In the genomic region with DNA sequence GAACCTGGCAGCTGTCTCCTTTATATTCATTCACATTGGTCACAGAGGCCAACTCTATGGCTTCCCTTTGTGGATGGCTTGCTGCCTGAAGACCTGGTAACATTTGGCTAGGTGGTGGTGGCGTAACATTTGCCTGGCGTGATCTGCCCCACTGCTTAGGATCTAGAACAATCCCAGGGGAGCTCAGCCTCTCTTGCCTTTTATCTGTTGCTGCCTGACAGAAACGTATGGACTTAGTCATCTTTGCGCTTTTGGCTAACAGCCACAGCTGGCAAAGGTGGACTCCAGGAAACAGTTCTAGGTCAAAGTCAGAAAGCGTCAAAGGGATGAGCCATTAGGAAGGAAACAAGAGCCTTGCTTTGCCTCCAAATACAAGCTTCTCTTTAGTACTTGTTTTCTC, we compare ENCODE assay signal across 19 mouse cellular contexts. TPM values are rescaled to one million over a fixed set of nuclear protein-coding genes. Genes with fewer than 3 reads are reported as not detected.
DNase-seq lines count a peak whose midpoint lies in the region; ATAC-seq and TF ChIP-seq lines count a peak whose summit lies in the region.
"Had no signal": no experiment of that assay in that cellular context is flagged by ENCODE, and none has a peak within 500 bp of the region (broad histone marks: within the 10 kb centered on the region; RNA-seq: fewer than 3 reads in every experiment).

No protein-coding gene starts in this region.

- no peaks in the 10 kb centered on the region for H3K79me2 ChIP-seq in MEL (ENCODE audit: control insufficient read depth, insufficient read depth, low read length, poor library complexity)

- 59% methylated on average over 5 of the region's 5 CpGs for whole genome bisulfite sequencing in kidney, adult 2 months
- WGBS in forebrain, embryonic 11.5 days = 83% methylated on average over 5 of the region's 5 CpGs

- no peak overlapping the region for H3K9ac ChIP-seq in MEL (ENCODE audit: control insufficient read depth, low read depth, low read length, poor library complexity, severe bottlenecking)
- no peak overlapping the region for H3K9ac ChIP-seq in forebrain, embryonic 11.5 days (ENCODE audit: low read length)
- H3K9ac ChIP-seq: forebrain, embryonic 15.5 days; heart, embryonic 12.5 days; hindbrain, embryonic 12.5 days; limb, embryonic 13.5 days; liver, embryonic 15.5 days had no signal

- TF ChIP-seq EP300 in MEL (IDR thresholded peaks at IDR 0.05; ENCODE audit: low read depth in 1 of 2, low read length in 2 of 2) = no peak

- no peak for ATAC-seq in erythroid progenitor cell, adult 5-6 weeks (replicated peaks; ENCODE audit: low FRiP score, poor library complexity, severe bottlenecking)
- no peak for ATAC-seq in forebrain, embryonic 11.5 days (replicated peaks; ENCODE audit: low FRiP score)
- ATAC-seq: activated CD4-positive, CD25-positive, alpha-beta regulatory T cell, adult 4 months; forebrain, embryonic 15.5 days had no signal

- no peak for TF ChIP-seq CTCF in kidney, adult 2 months (conservative IDR thresholded peaks at IDR 0.05; ENCODE audit: insufficient read depth, insufficient read length, low read depth, low read length)
- no peak for TF ChIP-seq CTCF in MEL (IDR thresholded peaks at IDR 0.05 in 2 of 3, conservative IDR thresholded peaks at IDR 0.05 in 1 of 3; ENCODE audit: control insufficient read depth in 1 of 3, insufficient read depth in 1 of 3, low read depth in 2 of 3, low read length in 3 of 3, poor library complexity in 1 of 3, severe bottlenecking in 1 of 3)
- no peak for TF ChIP-seq CTCF in embryonic fibroblast, embryonic 13.5 days (IDR thresholded peaks at IDR 0.05; ENCODE audit: borderline replicate concordance, insufficient read depth, low read length)

- no peak overlapping the region for H3K4me2 ChIP-seq in forebrain, embryonic 11.5 days (ENCODE audit: low read depth, low read length, severe bottlenecking)
- H3K4me2 ChIP-seq: forebrain, embryonic 15.5 days; heart, embryonic 12.5 days; hindbrain, embryonic 12.5 days; limb, embryonic 13.5 days; liver, embryonic 15.5 days had no signal

- peak; percentile 65 for DNase-seq in kidney, adult 2 months
- DNase-seq in kidney, adult 18-20 months = no peak
- DNase-seq in MEL (ENCODE audit: low read depth, low spot score) = peak; percentile 44
- DNase-seq in adrenal gland, adult 2 months = peak; percentile 87
- no peak for DNase-seq in forebrain, embryonic 11.5 days (ENCODE audit: low spot score)
- DNase-seq in embryo, embryonic 9.5 days (ENCODE audit: extremely low spot score) = no peak
- DNase-seq: heart, postnatal 14 days; thymus, postnatal 36 days had no signal

- H3K27ac ChIP-seq in kidney, adult 2 months (ENCODE audit: insufficient read depth, low read depth, low read length) = no peak overlapping the region
- no peak overlapping the region for H3K27ac ChIP-seq in MEL (ENCODE audit: control insufficient read depth, low read depth, low read length)
- H3K27ac ChIP-seq in embryonic fibroblast, embryonic 13.5 days (ENCODE audit: insufficient read depth, low read length) = peak overlapping the region; percentile 42
- no peak overlapping the region for H3K27ac ChIP-seq in forebrain, embryonic 11.5 days (ENCODE audit: low read depth, low read length)
- H3K27ac ChIP-seq: embryonic facial prominence, embryonic 10.5 days; forebrain, embryonic 15.5 days; hindbrain, embryonic 12.5 days; limb, embryonic 13.5 days; liver, embryonic 15.5 days; macrophage; midbrain, embryonic 10.5 days had no signal

- H3K9me3 ChIP-seq in MEL (replicated peaks; ENCODE audit: insufficient read depth, low read length) = no peaks in the 10 kb centered on the region
- no peaks in the 10 kb centered on the region for H3K9me3 ChIP-seq in forebrain, embryonic 11.5 days (ENCODE audit: control insufficient read depth, low read length)
- H3K9me3 ChIP-seq: embryonic facial prominence, embryonic 10.5 days; forebrain, embryonic 15.5 days; heart, embryonic 12.5 days; hindbrain, embryonic 12.5 days; limb, embryonic 13.5 days; liver, embryonic 15.5 days; midbrain, embryonic 10.5 days had no signal

- H3K36me3 ChIP-seq in kidney, adult 2 months (ENCODE audit: control insufficient read depth, insufficient read depth, low read length) = no peaks in the 10 kb centered on the region
- H3K36me3 ChIP-seq in MEL (ENCODE audit: control insufficient read depth in 1 of 2, insufficient read depth in 2 of 2, low read length in 2 of 2) = peaks cover 0 to 5% of the 10 kb centered on the region in 2 experiments; a peak in 1 of 4 replicates
- no peaks in the 10 kb centered on the region for H3K36me3 ChIP-seq in forebrain, embryonic 11.5 days (ENCODE audit: control insufficient read depth, insufficient read depth, low read length)
- H3K36me3 ChIP-seq: embryonic facial prominence, embryonic 10.5 days; forebrain, embryonic 15.5 days; heart, embryonic 12.5 days; hindbrain, embryonic 12.5 days; limb, embryonic 13.5 days; liver, embryonic 15.5 days; midbrain, embryonic 10.5 days had no signal

- TF ChIP-seq RAD21 in MEL (IDR thresholded peaks at IDR 0.05; ENCODE audit: low read depth, low read length) = no peak

- TF ChIP-seq POLR2A in kidney, adult 2 months (IDR thresholded peaks at IDR 0.05; ENCODE audit: low read depth, low read length) = no peak
- no peak for TF ChIP-seq POLR2A in MEL (IDR thresholded peaks at IDR 0.05; ENCODE audit: control insufficient read depth in 1 of 2, insufficient read depth in 1 of 2, low read depth in 1 of 2, low read length in 2 of 2, poor library complexity in 1 of 2)
- no peak for TF ChIP-seq POLR2A in embryonic fibroblast, embryonic 13.5 days (IDR thresholded peaks at IDR 0.05; ENCODE audit: low read depth, low read length)

- H3K4me3 ChIP-seq in kidney, adult 2 months (ENCODE audit: insufficient read depth, low read depth, low read length) = no peak overlapping the region
- no peak overlapping the region for H3K4me3 ChIP-seq in MEL (ENCODE audit: control insufficient read depth in 1 of 2, insufficient read depth in 1 of 2, low read depth in 2 of 2, low read length in 2 of 2)
- no peak overlapping the region for H3K4me3 ChIP-seq in embryonic fibroblast, embryonic 13.5 days (ENCODE audit: insufficient read depth, low read length)
- no peak overlapping the region for H3K4me3 ChIP-seq in forebrain, embryonic 11.5 days (ENCODE audit: low read depth, low read length)
- H3K4me3 ChIP-seq: embryonic facial prominence, embryonic 10.5 days; forebrain, embryonic 15.5 days; heart, embryonic 12.5 days; hindbrain, embryonic 12.5 days; limb, embryonic 13.5 days; liver, embryonic 15.5 days; midbrain, embryonic 10.5 days had no signal

- H3K4me1 ChIP-seq in kidney, adult 2 months (ENCODE audit: control insufficient read depth, insufficient read depth, low read length) = peaks cover 7% of the 10 kb centered on the region
- H3K4me1 ChIP-seq in MEL (ENCODE audit: control insufficient read depth in 1 of 2, insufficient read depth in 2 of 2, low read length in 2 of 2) = peaks cover 0 to 9% of the 10 kb centered on the region in 2 experiments; a peak in 2 of 4 replicates
- H3K4me1 ChIP-seq in embryonic fibroblast, embryonic 13.5 days (ENCODE audit: control insufficient read depth, insufficient read depth, low read length) = peaks cover 12% of the 10 kb centered on the region
- no peaks in the 10 kb centered on the region for H3K4me1 ChIP-seq in forebrain, embryonic 11.5 days (replicated peaks; ENCODE audit: control insufficient read depth, insufficient read depth, low read length)
- H3K4me1 ChIP-seq: embryonic facial prominence, embryonic 10.5 days; forebrain, embryonic 15.5 days; hindbrain, embryonic 12.5 days had no signal

- H3K27me3 ChIP-seq in kidney, adult 2 months (replicated peaks; ENCODE audit: control insufficient read depth, insufficient read depth, low read length) = no peaks in the 10 kb centered on the region
- H3K27me3 ChIP-seq in MEL (ENCODE audit: control insufficient read depth in 1 of 2, insufficient read depth in 2 of 2, low read length in 2 of 2) = no peaks in the 10 kb centered on the region
- no peaks in the 10 kb centered on the region for H3K27me3 ChIP-seq in forebrain, embryonic 11.5 days (ENCODE audit: control insufficient read depth, insufficient read depth, low read length)
- H3K27me3 ChIP-seq: forebrain, embryonic 15.5 days; heart, embryonic 12.5 days; hindbrain, embryonic 12.5 days; limb, embryonic 13.5 days; liver, embryonic 15.5 days had no signal

TF ChIP-seq in MEL, 35 proteins besides CTCF, POLR2A, EP300 and RAD21 (continues in another document):
- TF ChIP-seq ZC3H11A (IDR thresholded peaks at IDR 0.05; ENCODE audit: low read depth, low read length) (no peak), POLR2AphosphoS2 (IDR thresholded peaks at IDR 0.05; ENCODE audit: low read length) (no peak), NELFE (IDR thresholded peaks at IDR 0.05; ENCODE audit: low read depth, low read length) (no peak), CHD1 (IDR thresholded peaks at IDR 0.05; ENCODE audit: low read depth, low read length) (no peak), RCOR1 (IDR thresholded peaks at IDR 0.05; ENCODE audit: low read depth, low read length) (no peak), GABPA (IDR thresholded peaks at IDR 0.05; ENCODE audit: low read depth, low read length) (no peak)

RNA-seq across cellular contexts. Expression of gene Dstn, which starts 10.2 kb away (rescaled TPM):
- polyA plus RNA-seq in kidney, adult 2 months (2012; rRNA removed) = 46.9 and 73.0 TPM in 2 replicates
- 66.5 and 80.0 TPM in 2 replicates for total RNA-seq in MEL (2012; rRNA removed)
- polyA plus RNA-seq in MEL (2012; ENCODE audit: insufficient read depth in 1 of 2, insufficient read length in 2 of 2, low read depth in 1 of 2, low replicate concordance in 2 of 2, missing spikeins in 1 of 2) = 10 to 100 TPM in 1 of 2 experiments, not detected in 1; 78.1 TPM
- 100 to 1,000 TPM; 233 to 305 TPM for total RNA-seq in adrenal gland, adult 2 months (2021)
- polyA plus RNA-seq in adrenal gland, adult 2 months (2012; rRNA removed) = 12.2 and 20.6 TPM in 2 replicates
- 875 and 1,137 TPM in 2 replicates for polyA plus RNA-seq in embryonic fibroblast, embryonic 13.5 days (2011; ENCODE audit: insufficient read length, low read depth, missing spikeins)
- 103 and 108 TPM in 2 replicates for total RNA-seq in erythroid progenitor cell, adult 5-6 weeks (2015; ENCODE audit: low replicate concordance)
- total RNA-seq in erythroid progenitor cell, adult 5-6 weeks (2017; ENCODE audit: low replicate concordance) = 58.8 and 72.4 TPM in 2 replicates
- polyA plus RNA-seq in forebrain, embryonic 11.5 days (2014; fragmentation: Nextera tagmentation; extraction: Ambion mirVana) = 364 and 369 TPM in 2 replicates

RNA-seq across cellular contexts. Expression of gene Bfsp1, which starts 41.9 kb away (rescaled TPM):
- 0.35 and 0.36 TPM in 2 replicates for polyA plus RNA-seq in kidney, adult 2 months (2012; rRNA removed)
- total RNA-seq in MEL (2012; rRNA removed) = 3.1 and 3.4 TPM in 2 replicates
- polyA plus RNA-seq in MEL (2012; ENCODE audit: insufficient read depth in 1 of 2, insufficient read length in 2 of 2, low read depth in 1 of 2, low replicate concordance in 2 of 2, missing spikeins in 1 of 2) = 1 to 10 TPM in 1 of 2 experiments, not detected in 1; 2.7 TPM
- under 1 TPM; 0.37 to 0.79 TPM for total RNA-seq in adrenal gland, adult 2 months (2021)
- polyA plus RNA-seq in adrenal gland, adult 2 months (2012; rRNA removed) = 0.62 and 0.81 TPM in 2 replicates
- 0.47 and 0.89 TPM in 2 replicates for polyA plus RNA-seq in embryonic fibroblast, embryonic 13.5 days (2011; ENCODE audit: insufficient read length, low read depth, missing spikeins)
- total RNA-seq in erythroid progenitor cell, adult 5-6 weeks (2015; ENCODE audit: low replicate concordance) = not detected in 2 replicates
- not detected in 2 replicates for total RNA-seq in erythroid progenitor cell, adult 5-6 weeks (2017; ENCODE audit: low replicate concordance)
- 0.44 and 1.7 TPM in 2 replicates for polyA plus RNA-seq in forebrain, embryonic 11.5 days (2014; fragmentation: Nextera tagmentation; extraction: Ambion mirVana)

Comparison
In these comparisons a context has a peak if more than half of its experiments do, and no peak if none do; other contexts are left out.
1. DNase-seq: peak in kidney, adult 2 months (single experiment), MEL (single experiment) and adrenal gland, adult 2 months (single experiment); none in kidney, adult 18-20 months (single experiment), forebrain, embryonic 11.5 days (single experiment) and embryo, embryonic 9.5 days (single experiment).